Comparison of ENCODE assay signal across 7 mouse cellular contexts in genomic region chr2:58533521-58534001, GRCm38 (mm10). TPM values are rescaled to one million over a fixed set of nuclear protein-coding genes. Genes with fewer than 3 reads are reported as not detected.
A peak's percentile ranks its signal among the peaks of the same experiment; 100 is the strongest.
DNase-seq lines count a peak whose midpoint lies in the region; ATAC-seq and TF ChIP-seq lines count a peak whose summit lies in the region.

No protein-coding gene starts in this region.

- no peak for TF ChIP-seq POLR2A in myocyte (IDR thresholded peaks at IDR 0.05; ENCODE audit: insufficient read length, low read depth)

- H3K27me3 ChIP-seq in C2C12 (ENCODE audit: control insufficient read depth, insufficient read depth, insufficient read length) (no peaks in the 10 kb centered on the region), myocyte (ENCODE audit: control insufficient read depth, insufficient read depth, insufficient read length) (no peaks in the 10 kb centered on the region)
- no peaks in the 10 kb centered on the region for H3K27me3 ChIP-seq in embryonic facial prominence, embryonic 15.5 days

- no peaks in the 10 kb centered on the region for H3K9me3 ChIP-seq in embryonic facial prominence, embryonic 15.5 days (replicated peaks)

- no peak overlapping the region for H3K9ac ChIP-seq in embryonic facial prominence, embryonic 15.5 days

- H3ac ChIP-seq in C2C12 (ENCODE audit: control insufficient read depth, insufficient read length, low read depth), result no peak overlapping the region
- no peak overlapping the region for H3ac ChIP-seq in myocyte (ENCODE audit: control insufficient read depth, insufficient read length)

- H3K4me3 ChIP-seq in C2C12 (ENCODE audit: insufficient read depth, poor library complexity, severe bottlenecking), result no peak overlapping the region
- H3K4me3 ChIP-seq in embryonic facial prominence, embryonic 15.5 days (replicated peaks), result no peak overlapping the region
- peak overlapping the region; percentile 5 for H3K4me3 ChIP-seq in myocyte

- no peak overlapping the region for H3K4me2 ChIP-seq in embryonic facial prominence, embryonic 15.5 days (replicated peaks)
- H3K4me2 ChIP-seq in myocyte (ENCODE audit: low read depth), result peak overlapping the region; percentile 94

- H3K27ac ChIP-seq in embryonic facial prominence, embryonic 15.5 days (replicated peaks), result peak overlapping the region; percentile 65

- H3K36me3 ChIP-seq in C2C12 (ENCODE audit: control insufficient read depth, insufficient read depth), result peaks cover 43% of the 10 kb centered on the region
- no peaks in the 10 kb centered on the region for H3K36me3 ChIP-seq in embryonic facial prominence, embryonic 15.5 days
- H3K36me3 ChIP-seq in myocyte (ENCODE audit: control insufficient read depth, insufficient read depth), result peaks cover 7% of the 10 kb centered on the region

- ATAC-seq in embryonic facial prominence, embryonic 15.5 days (ENCODE audit: insufficient number of reproducible peaks, low FRiP score, low TSS enrichment, low read depth), result peak; percentile 71
- no peak for ATAC-seq in erythroblast, adult 5-6 weeks (replicated peaks; ENCODE audit: low FRiP score, poor library complexity, severe bottlenecking)

- 16% methylated on average over 7 of the region's 7 CpGs for WGBS in embryonic facial prominence, embryonic 15.5 days

- H3K4me1 ChIP-seq in embryonic facial prominence, embryonic 15.5 days, result peaks cover 54% of the 10 kb centered on the region

- no peak for TF ChIP-seq CTCF in C2C12 (IDR thresholded peaks at IDR 0.05; ENCODE audit: control insufficient read depth, insufficient read depth, insufficient read length)

- H3K79me2 ChIP-seq in C2C12 (ENCODE audit: control insufficient read depth, insufficient read depth), result peaks cover 100% of the 10 kb centered on the region
- peaks cover 97% of the 10 kb centered on the region for H3K79me2 ChIP-seq in myocyte (ENCODE audit: control insufficient read depth, insufficient read depth)

- peak; percentile 29 for DNase-seq in adrenal gland, postnatal 25 days
- peak; percentile 26 for DNase-seq in hindlimb bud, embryonic 11.5 days (ENCODE audit: extremely low spot score, low read depth, low spot score)
- DNase-seq in B cell, adult 2 months, result no peak

- H3K79me3 ChIP-seq in C2C12 (ENCODE audit: low read depth), result peaks cover 91% of the 10 kb centered on the region

TF ChIP-seq in C2C12, 6 proteins besides CTCF, POLR2A, EP300 and RAD21:
- TF ChIP-seq MYOG (IDR thresholded peaks at IDR 0.05; ENCODE audit: control insufficient read depth, extremely low read depth, insufficient read length) (no peak), MAX (IDR thresholded peaks at IDR 0.05) (no peak), FOSL1 (IDR thresholded peaks at IDR 0.05; ENCODE audit: insufficient read depth, low read length, poor library complexity, severe bottlenecking) (no peak), CEBPB (IDR thresholded peaks at IDR 0.05; ENCODE audit: low read depth) (no peak), USF1 (IDR thresholded peaks at IDR 0.05; ENCODE audit: low read depth) (no peak), MYOD1 (IDR thresholded peaks at IDR 0.05; ENCODE audit: control insufficient read depth, insufficient read length, low read depth) (peak; percentile 20)

TF ChIP-seq in myocyte, 11 proteins besides CTCF, POLR2A, EP300 and RAD21:
- no peak for TF ChIP-seq TCF12 (IDR thresholded peaks at IDR 0.05; ENCODE audit: insufficient read depth, poor library complexity, severe bottlenecking)
- no peak for TF ChIP-seq USF1 (IDR thresholded peaks at IDR 0.05; ENCODE audit: low read depth)
- peak in 2 of 3 experiments; percentile 62 to 76 for TF ChIP-seq MYOD1 (IDR thresholded peaks at IDR 0.05; ENCODE audit: control insufficient read depth in 1 of 3, insufficient read length in 2 of 3, low read depth in 2 of 3)
- TF ChIP-seq MYOG (IDR thresholded peaks at IDR 0.05; ENCODE audit: control insufficient read depth in 1 of 3, insufficient read depth in 1 of 3, insufficient read length in 2 of 3, low read depth in 2 of 3), result peak in 1 of 3 experiments; percentile 40

RNA-seq across cellular contexts. Expression of gene Acvr1, which starts 33.4 kb away (rescaled TPM):
- polyA plus RNA-seq in C2C12 (2012; fragmentation: generic; extraction: Trizol) (37.2 TPM), myocyte (2012; fragmentation: generic; extraction: Trizol) (35.6 TPM)
- total RNA-seq in adrenal gland, postnatal 25 days (2021), result 40.1 and 50.7 TPM in 2 replicates
- 9.2 and 10.4 TPM in 2 replicates for polyA plus RNA-seq in embryonic facial prominence, embryonic 15.5 days (2015; fragmentation: Nextera tagmentation; extraction: Ambion mirVana)
- total RNA-seq in erythroblast, adult 5-6 weeks (2015; ENCODE audit: low replicate concordance), result 0.77 and 0.84 TPM in 2 replicates
- total RNA-seq in erythroblast, adult 5-6 weeks (2017; ENCODE audit: low replicate concordance), result 2.8 TPM in 1 of 2 replicates, not detected in the other

RNA-seq across cellular contexts. Expression of gene Upp2, which starts 33.5 kb away (rescaled TPM):
- polyA plus RNA-seq in C2C12 (2012; fragmentation: generic; extraction: Trizol) (7.3 TPM), myocyte (2012; fragmentation: generic; extraction: Trizol) (8.3 TPM)
- 13.8 and 17.9 TPM in 2 replicates for total RNA-seq in adrenal gland, postnatal 25 days (2021)
- 10.3 and 11.0 TPM in 2 replicates for polyA plus RNA-seq in embryonic facial prominence, embryonic 15.5 days (2015; fragmentation: Nextera tagmentation; extraction: Ambion mirVana)
- total RNA-seq in erythroblast, adult 5-6 weeks (2015; ENCODE audit: low replicate concordance), result not detected in 2 replicates
- not detected in 2 replicates for total RNA-seq in erythroblast, adult 5-6 weeks (2017; ENCODE audit: low replicate concordance)

Comparison
In these comparisons a context has a peak if more than half of its experiments do, and no peak if none do; other contexts are left out.
1. DNase-seq: peak in adrenal gland, postnatal 25 days (single experiment) and hindlimb bud, embryonic 11.5 days (single experiment); none in B cell, adult 2 months (0 of 2).